Mouse (Mus musculus) frontal cortex, adult (tissue): ENCODE results near the gene Cd300c.
"Not testable (repeated sequence)": the region's sequence is repeated elsewhere in the genome, so short reads cannot be mapped to it uniquely, and the experiment has no call there.

ENCODE experiments used
- ATAC-seq: cut with Nextera tagmentation; 2 replicates; pipeline ENCODE4 v1.9.2; 2017; ENCODE audit warnings: mild to moderate bottlenecking, moderate library complexity, mixed read lengths; ENCODE audit not compliant: low TSS enrichment

Cd300c gene

DNA sequence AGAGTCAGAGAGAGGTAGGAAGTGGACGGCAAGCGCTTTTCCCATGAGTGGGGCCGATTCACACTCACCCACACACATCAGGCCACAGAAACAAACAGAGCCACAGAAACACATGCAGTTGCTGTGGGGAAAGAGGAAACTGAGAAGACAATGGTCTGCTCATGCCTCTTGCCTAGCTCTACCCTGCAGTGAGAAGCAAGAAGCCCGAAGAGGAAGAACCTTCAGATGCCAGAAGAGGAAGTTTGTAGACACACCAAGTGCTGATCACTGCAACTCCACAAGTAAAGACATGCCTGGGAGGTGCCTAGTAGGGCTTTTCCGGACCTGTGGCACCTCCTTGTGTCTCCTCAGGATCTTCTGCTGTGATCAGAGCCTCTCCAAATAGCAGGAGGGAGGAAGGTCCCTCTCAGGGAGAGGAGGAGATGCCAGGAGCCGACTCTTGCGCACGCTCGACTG is at the start of gene Cd300c:
TSS of gene Cd300c (minus strand) at position 406 of the 456 bp plus-strand sequence.
- no peak for ATAC-seq

DNA sequence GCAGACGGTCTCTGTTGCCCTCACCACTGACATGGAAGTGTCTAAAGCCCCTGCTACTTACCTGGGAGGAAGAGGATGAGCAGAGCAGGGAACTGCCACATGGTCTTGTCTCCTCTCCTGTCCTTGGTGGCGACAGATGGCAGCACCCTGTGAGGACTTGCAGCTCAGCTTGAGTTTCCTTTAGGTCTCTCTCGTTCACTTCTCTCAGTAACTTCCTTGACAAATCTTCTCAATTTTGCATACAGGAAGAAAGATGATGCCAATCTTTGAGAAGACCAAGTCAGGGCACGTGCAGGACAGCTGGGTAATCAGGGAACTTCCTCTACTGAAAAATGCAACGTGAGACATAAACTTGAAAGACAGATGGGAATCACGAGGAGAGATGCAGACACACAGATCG is 47.1 kb upstream of the Cd300c start, which contains the start of gene Cd300ld2:
TSS of gene Cd300ld2 (minus strand) at position 101 of the 400 bp plus-strand sequence.
- ATAC-seq: not testable (repeated sequence)

DNA sequence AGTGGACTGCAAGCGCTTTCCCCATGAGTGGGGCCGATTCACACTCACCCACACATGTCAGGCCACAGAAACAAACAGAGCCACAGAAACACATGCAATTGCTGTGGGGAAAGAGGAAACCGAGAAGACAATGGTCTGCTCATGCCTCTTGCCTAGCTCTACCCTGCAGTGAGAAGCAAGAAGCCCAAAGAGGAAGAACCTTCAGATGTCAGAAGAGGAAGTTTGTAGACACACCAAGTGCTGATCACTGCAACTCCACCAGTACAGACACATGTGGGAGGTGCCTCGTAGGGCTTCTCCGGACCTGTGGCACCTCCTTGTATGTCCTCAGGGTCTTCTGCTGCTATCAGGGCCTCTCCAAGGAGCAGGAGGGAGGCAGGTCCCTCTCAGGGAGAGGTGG is 35.1 kb upstream of the Cd300c start:
- ATAC-seq: no peak

- no peak for ATAC-seq
Measured at GRCm38 (mm10) chr11:115001474-115002040, 32.6 kb upstream of the Cd300c start, which contains the start of gene Cd300c2. TSS of gene Cd300c2 (minus strand) at chr11:115001880.

DNA sequence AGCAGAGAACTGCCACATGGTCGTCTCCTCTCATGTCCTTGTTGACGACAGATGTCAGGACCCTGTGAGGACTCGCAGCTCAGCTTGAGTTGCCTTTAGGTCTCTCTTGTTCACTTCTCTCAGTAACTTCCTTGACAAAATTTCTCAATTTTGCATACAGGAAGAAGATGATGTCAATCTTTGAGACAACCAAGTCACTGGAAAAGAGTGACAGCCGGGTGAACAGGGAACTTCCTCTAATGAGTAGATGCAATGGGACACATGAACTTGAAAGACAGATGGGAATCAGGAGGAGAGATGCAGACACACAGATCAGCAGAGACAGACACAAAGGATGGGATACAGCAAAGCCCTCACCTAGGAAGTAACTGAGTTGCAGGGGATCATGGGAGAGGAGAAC is 20.8 kb upstream of the Cd300c start, which contains the start of gene Cd300ld:
TSS of gene Cd300ld (minus strand) at position 130 of the 400 bp plus-strand sequence.
- ATAC-seq: no peak

DNA sequence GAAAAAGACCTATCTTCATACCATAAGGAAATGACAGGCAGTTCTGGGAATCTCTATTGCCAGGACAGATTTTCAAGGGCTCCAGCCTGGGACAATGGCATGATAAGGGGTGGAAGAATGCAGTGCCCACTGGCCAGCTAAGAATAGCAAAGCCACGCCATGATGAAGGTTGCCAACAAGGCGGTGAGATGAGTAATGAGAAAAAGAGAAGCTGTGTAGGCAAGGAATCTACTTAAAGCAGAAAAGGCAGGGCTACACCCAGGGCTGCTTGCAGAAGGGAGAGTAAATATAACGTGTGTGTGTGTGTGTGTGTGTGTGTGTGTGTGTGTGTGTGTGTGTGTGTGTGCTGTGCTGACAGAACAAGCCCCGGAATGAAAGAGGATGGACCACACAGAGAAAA is 12.9 kb upstream of the Cd300c start:
- peak; percentile 73; the same call in 1 of the 2 replicates for ATAC-seq

DNA sequence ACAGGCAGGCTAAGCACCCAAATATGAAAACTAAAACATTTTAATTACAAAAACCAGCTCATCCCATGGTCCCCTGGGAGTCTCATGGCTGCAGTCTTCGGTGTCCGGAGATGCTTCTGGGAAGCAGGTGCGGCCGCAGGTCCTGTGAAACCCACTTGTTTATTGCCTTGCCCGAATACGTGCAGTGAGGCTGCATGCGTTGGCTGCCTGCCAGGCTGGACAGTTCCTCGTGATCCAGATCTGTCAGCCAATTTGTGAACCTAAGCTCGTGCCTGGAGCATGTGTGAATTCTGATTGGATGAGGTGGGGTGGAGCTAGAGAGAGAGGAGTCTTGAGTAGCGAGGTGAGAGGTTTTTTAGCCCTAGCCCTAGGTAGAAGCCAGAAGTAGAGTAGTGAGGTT is 3.8 kb upstream of the Cd300c start:
- no peak for ATAC-seq

GRCm38 (mm10) chr11:114965182-114965828 is 3.7 kb downstream of the Cd300c start:
- 0 out of 2 replicates have a peak, but pooled peaks have one; percentile 34 for ATAC-seq

DNA sequence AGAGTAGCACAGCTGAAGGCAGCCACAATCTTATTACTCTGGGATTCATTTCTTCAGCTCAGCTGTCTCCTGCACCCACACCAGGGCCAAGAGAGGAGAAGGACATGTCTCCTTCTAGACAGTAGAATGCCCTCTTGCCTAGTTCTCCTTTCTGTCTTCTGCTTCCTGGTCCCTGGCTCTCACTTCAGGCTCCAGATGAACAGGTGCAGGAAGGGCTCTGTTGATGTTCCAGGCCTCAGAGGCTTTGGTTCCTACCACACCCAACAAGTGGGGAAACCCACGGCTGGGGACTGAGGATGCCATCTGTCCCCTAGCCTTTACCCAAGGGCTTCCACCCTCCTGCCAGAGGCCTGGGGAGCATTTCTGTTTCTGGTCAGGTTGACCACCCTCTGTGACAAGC is 8.6 kb downstream of the Cd300c start:
- no peak for ATAC-seq

- no peak for ATAC-seq
Measured at GRCm38 (mm10) chr11:114934144-114934543, 34.8 kb downstream of the Cd300c start, which contains the start of gene Cd300lb. TSS of gene Cd300lb (minus strand) at chr11:114934386.

- ATAC-seq: no peak
Measured at GRCm38 (mm10) chr11:114933591-114933990, 35.4 kb downstream of the Cd300c start.

- ATAC-seq: no peak
Measured at GRCm38 (mm10) chr11:114931041-114931440, 37.9 kb downstream of the Cd300c start.

DNA sequence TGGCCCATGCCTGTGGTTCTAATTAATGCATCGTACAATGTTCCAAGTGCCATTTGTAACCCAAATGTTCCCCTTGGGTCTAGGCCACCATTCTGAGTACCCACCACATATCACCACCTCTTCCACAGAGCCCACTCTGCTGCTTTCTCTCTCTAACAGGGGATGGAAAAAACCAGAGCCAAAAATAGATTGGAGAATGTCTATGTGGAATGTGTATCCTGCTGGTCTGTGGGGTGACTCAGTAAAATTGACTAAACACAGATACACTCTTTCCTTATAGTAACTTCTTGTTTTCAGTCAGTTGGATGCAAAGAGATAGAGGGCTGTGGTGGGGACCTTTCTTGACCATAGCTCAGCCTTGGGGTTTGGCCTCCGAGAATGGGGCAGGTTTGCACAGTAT is 39.4 kb downstream of the Cd300c start:
- ATAC-seq: peak; percentile 73; the same call in 1 of the 2 replicates

DNA sequence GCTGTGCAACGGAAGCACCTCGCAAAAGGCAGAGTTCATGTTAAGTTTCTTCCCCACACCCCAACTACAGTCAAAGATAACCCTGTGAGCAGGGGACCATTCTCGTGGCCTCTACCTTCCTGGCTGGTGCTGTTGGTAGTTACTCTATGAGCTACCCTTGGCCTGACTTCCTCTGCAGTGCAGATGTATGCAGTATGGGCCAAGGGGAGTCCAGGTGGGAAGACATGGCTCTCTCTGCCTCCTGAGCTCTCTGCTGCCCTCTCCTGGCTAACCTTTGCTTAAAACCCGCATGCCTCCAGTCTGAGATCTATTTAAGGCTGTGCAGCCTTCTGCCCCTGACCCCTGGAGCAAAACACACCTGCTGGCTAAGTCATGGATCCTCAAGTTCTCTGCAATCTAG is 45.0 kb downstream of the Cd300c start:
- ATAC-seq: no peak

DNA sequence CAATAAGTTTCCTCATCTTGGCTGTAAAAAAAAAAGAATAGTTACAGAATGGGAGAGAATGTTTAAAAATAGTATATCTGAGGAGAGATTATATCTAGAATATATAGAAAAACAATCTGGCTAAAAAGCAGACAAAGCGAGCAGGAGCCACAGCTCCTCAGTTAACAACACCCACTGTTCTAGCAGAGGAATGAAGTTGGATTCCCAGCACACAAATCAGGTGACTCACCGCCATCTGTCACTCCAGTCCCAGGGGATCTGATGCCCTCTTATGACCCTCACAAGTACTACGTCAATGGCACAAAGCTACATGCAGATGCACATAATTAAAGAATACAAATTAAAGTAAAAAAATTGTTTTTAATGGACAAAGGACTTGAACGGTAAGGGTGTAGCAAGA is 46.5 kb downstream of the Cd300c start:
- ATAC-seq: peak; percentile 92

DNA sequence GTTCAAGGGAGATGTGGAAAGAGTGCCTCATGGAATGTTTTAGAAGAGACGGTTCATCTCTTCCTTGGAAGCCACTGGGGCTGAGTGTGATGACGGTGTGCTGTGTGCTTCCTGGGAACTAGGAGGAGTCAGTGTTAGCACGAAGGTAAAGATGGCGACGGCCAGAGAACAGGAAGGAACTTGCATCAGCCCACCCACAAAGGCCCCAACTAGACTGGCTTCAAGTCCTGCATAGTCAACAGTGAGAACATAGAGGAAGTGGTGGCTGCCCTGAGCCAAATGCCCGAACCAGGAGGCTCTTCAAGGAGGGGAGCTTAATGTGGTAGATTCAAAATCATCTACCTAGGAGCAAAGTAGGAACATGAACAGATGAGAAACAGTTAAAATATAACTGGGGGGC is 51.8 kb downstream of the Cd300c start:
- ATAC-seq: no peak

DNA sequence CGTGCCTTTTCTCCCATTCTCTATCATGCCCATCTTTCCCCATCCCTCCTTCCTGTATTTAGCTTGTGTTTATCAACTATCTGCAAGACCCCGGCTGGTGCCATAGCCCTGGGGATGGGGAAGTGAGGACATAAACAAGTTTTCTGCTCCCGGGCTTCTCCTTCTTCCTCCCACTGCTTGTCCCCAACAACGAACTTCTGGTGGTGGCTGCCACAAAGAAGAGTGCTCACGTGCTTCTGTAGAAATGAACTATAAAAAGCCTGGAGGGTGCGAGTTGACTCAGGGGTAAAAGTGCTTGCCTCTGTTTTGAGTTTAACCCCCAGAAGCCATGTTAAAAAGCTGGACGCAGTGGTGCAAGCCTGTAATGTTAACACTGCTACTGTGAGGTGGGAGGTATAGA is 54.0 kb downstream of the Cd300c start:
- ATAC-seq: no peak

DNA sequence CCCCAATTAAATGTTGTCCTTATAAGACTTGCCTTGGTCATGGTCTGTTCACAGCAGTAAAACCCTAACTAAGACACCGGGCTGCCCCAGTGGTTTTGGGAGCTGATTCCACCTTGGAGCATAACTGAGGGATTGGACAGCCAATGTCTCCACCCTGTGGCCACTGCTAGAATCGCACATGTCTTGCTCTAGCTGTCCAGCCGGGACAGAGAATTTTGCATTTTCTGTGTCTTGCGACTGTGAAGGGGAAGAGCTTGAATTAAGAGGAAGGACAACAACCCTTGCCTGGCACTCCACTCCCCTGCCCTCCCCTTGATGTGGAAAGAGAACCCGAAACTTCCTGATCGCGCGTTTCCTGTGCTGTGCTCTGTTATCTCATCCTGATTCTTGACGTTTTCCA is 56.1 kb downstream of the Cd300c start:
- peak; percentile 74 for ATAC-seq

DNA sequence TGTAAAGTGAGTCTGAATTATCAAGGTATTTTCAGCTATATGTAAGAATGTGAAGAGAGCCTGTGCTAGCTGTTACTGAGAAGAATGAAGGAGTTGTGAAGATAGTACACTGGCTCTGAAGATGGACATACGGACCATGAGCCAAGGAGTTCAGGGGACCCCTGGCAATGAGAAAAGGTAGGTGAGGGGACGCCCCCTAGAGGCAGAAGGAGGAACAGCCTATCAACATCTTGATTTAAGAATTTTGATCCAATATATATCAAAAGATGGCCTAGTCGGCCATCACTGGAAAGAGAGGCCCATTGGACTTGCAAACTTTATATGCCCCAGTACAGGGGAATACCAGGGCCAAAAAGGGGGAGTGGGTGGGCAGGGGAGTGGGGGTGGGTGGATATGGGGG is 59.4 kb downstream of the Cd300c start:
- not testable (repeated sequence) for ATAC-seq

DNA sequence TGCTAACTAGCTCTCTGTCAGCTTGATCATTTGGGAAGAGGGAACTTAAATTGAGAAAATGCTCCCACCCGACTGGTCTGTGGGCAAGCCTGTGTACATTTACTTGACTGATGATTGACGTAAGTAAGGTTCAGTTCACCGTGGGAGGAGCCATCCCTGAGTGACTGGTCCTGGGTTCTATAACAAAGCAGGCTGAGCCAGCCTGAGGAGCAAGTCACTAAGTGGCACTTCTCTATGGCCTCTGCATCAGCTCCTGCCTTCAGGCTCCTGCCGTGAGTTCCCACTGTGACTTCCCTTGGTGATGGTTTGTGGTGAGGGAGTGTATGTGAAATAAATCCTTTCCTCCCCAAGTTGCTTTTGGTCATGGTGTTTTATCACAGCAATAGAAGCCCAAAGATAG is 60.9 kb downstream of the Cd300c start:
- ATAC-seq: no peak

DNA sequence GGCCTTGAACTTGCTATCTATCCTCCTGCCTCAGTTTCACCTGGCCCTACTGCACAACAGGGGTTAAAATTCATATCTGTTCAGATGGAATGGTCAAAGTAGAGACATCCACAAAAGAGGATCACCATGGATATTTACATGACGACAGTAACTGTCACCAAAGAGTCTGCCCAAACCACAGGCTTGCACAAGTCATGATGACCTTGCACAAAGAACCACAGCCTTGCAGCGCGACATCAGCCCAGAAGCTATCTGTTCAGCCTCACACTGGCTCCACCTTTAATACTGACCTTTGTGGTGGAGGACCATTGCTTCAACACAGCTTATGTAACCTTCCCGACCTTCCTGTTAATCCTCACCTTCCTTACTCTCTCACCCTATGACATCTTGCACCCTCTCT is 61.4 kb downstream of the Cd300c start:
- ATAC-seq: no peak
